Mouse (Mus musculus): ENCODE measurements at regions not wholly inside any gene's neighbourhood (a gene's known extent, or its start where the extent isn't known, plus 50 kb on each side); places are given as distances from the start of the nearest gene placed in this dataset.

DNA sequence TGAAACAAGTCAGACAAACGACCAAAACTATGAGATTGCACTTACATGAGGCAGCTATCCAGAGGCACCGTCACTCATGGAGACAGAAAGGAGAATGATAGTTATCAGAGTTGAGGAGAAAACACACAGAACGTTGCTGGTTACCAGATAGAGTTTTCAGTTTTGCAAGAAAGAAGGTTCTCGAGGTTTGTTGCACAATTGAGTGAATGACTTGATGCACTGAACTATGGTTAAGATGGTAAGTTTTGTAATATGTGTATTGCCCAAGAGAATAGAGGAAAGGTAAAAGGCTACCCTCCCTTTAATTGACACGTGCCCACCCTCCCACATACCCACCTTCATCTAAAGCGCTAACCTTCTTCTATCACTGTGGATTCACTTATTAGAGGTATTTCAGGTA lies 70.5 kb upstream of the Gm6993 start:
- Histone ChIP-seq H3K4me1 (ENCODE audit: insufficient read depth, low read length) (no peaks in the 10 kb centered on the region), H3K27ac (ENCODE audit: low read depth, low read length) (no peak overlapping the region), H3K9ac (replicated peaks; ENCODE audit: low read length, poor library complexity, severe bottlenecking) (no peak overlapping the region), H3K9me3 (ENCODE audit: low read length) (no peaks in the 10 kb centered on the region), H3K36me3 (ENCODE audit: insufficient read depth, low read length) (no peaks in the 10 kb centered on the region), H3K4me2 (ENCODE audit: low read depth, low read length, poor library complexity, severe bottlenecking) (no peak overlapping the region), H3K4me3 (ENCODE audit: low read depth, low read length) (no peak overlapping the region), H3K27me3 (ENCODE audit: insufficient read depth, low read length) (no peaks in the 10 kb centered on the region)
- no peak for ATAC-seq (ENCODE audit: low FRiP score)
- DNase-seq (ENCODE audit: low spot score): no peak
- no peak for TF ChIP-seq CTCF (IDR thresholded peaks at IDR 0.05)
- 86% methylated on average over 6 of the region's 6 CpGs for WGBS

- Histone ChIP-seq H3K9ac (replicated peaks; ENCODE audit: low read length, poor library complexity, severe bottlenecking) (no peak overlapping the region), H3K27me3 (ENCODE audit: insufficient read depth, low read length) (no peaks in the 10 kb centered on the region), H3K4me1 (ENCODE audit: insufficient read depth, low read length) (no peaks in the 10 kb centered on the region), H3K9me3 (ENCODE audit: low read length) (no peaks in the 10 kb centered on the region), H3K4me2 (ENCODE audit: low read depth, low read length, poor library complexity, severe bottlenecking) (no peak overlapping the region), H3K36me3 (ENCODE audit: insufficient read depth, low read length) (no peaks in the 10 kb centered on the region), H3K4me3 (ENCODE audit: low read depth, low read length) (no peak overlapping the region), H3K27ac (ENCODE audit: low read depth, low read length) (no peak overlapping the region)
- ATAC-seq (ENCODE audit: low FRiP score): no peak
- peak; percentile 64 for DNase-seq (ENCODE audit: low spot score)
- 76% methylated on average over 10 of the region's 10 CpGs for WGBS
- TF ChIP-seq CTCF (IDR thresholded peaks at IDR 0.05): no peak
Observed at GRCm38 (mm10) chr12:31170546-31171160, 69.9 kb upstream of the Gm6993 start.

DNA sequence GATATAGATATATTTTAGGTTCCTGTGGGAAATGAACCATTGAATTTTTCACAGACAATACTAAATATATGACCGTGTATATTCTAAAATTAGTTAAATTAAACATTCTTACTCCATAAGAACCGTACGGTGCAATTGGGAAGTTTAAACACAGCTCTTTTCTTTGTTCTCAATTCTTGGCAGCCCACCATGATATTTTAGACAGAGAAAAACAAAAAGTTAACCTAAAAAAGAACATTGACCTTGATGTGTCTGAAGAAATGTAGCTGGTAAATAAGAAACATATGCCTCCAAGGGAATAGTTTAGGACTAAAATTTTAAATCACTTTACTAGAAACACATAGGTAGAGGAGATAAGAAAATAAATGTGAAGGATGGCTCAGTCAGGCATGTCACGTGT lies 68.6 kb upstream of the Gm6993 start:
- H3K9me3 ChIP-seq (ENCODE audit: low read length): no peaks in the 10 kb centered on the region
- no peak for TF ChIP-seq CTCF (IDR thresholded peaks at IDR 0.05)
- no peak overlapping the region for H3K9ac ChIP-seq (replicated peaks; ENCODE audit: low read length, poor library complexity, severe bottlenecking)
- H3K4me3 ChIP-seq (ENCODE audit: low read depth, low read length): no peak overlapping the region
- WGBS: 86% methylated on average over 4 of the region's 4 CpGs
- no peak for ATAC-seq (ENCODE audit: low FRiP score)
- DNase-seq (ENCODE audit: low spot score): no peak
- no peaks in the 10 kb centered on the region for H3K27me3 ChIP-seq (ENCODE audit: insufficient read depth, low read length)
- no peak overlapping the region for H3K4me2 ChIP-seq (ENCODE audit: low read depth, low read length, poor library complexity, severe bottlenecking)
- no peaks in the 10 kb centered on the region for H3K4me1 ChIP-seq (ENCODE audit: insufficient read depth, low read length)
- H3K36me3 ChIP-seq (ENCODE audit: insufficient read depth, low read length): no peaks in the 10 kb centered on the region
- no peak overlapping the region for H3K27ac ChIP-seq (ENCODE audit: low read depth, low read length)

DNA sequence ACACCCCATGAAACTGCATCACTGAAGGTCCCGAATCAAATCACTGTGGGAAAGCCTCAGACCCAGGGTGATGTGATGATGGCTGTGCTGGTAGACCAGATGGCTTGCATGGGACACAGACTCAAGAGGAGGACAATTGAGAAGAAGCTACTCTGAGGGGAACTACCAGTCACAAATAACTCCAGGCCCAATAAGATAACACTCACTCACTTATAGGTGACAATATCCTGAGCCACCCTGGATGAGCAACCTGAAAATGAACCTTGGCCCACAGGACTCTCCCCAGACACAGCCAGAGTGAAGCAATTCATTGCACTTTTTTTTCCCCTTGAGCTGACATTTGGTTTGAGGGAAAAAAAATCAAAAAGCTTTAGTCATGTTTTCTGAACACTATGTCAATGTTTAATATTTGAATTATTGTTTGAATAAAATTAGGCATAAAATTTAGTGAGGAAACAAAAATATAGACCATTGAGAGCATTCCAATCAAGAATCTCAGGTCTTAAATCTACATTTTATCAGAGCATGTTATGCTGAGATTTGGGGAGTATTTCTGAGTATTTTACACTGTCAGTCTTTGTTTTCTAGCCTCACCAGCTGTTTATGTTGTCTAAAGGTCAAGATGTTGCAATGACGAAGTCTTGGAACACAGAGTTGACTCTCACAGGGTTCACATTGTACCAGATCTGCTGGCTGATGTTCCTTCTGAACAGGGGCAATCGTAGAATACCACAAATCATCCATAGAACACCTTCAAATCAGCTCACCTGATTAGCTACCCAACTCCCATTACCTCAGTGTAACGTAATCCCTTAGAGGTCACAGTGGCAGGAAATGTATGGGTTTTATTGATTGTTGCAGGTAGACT lies 67.9 kb upstream of the Gm6993 start:
- WGBS: 83% methylated on average over 4 of the region's 4 CpGs
- no peak overlapping the region for H3K4me3 ChIP-seq (ENCODE audit: low read depth, low read length)
- ATAC-seq (ENCODE audit: low FRiP score) (no peak), DNase-seq (ENCODE audit: low spot score) (no peak)
- H3K9me3 ChIP-seq (ENCODE audit: low read length): no peaks in the 10 kb centered on the region
- no peaks in the 10 kb centered on the region for H3K4me1 ChIP-seq (ENCODE audit: insufficient read depth, low read length)
- no peaks in the 10 kb centered on the region for H3K36me3 ChIP-seq (ENCODE audit: insufficient read depth, low read length)
- no peak overlapping the region for H3K4me2 ChIP-seq (ENCODE audit: low read depth, low read length, poor library complexity, severe bottlenecking)
- TF ChIP-seq CTCF (IDR thresholded peaks at IDR 0.05): no peak
- H3K27me3 ChIP-seq (ENCODE audit: insufficient read depth, low read length): no peaks in the 10 kb centered on the region
- H3K9ac ChIP-seq (replicated peaks; ENCODE audit: low read length, poor library complexity, severe bottlenecking): no peak overlapping the region
- H3K27ac ChIP-seq (ENCODE audit: low read depth, low read length): no peak overlapping the region

- Histone ChIP-seq H3K27ac (ENCODE audit: low read depth, low read length) (no peak overlapping the region), H3K4me3 (ENCODE audit: low read depth, low read length) (no peak overlapping the region), H3K27me3 (ENCODE audit: insufficient read depth, low read length) (no peaks in the 10 kb centered on the region), H3K4me1 (ENCODE audit: insufficient read depth, low read length) (no peaks in the 10 kb centered on the region), H3K4me2 (ENCODE audit: low read depth, low read length, poor library complexity, severe bottlenecking) (no peak overlapping the region), H3K9ac (replicated peaks; ENCODE audit: low read length, poor library complexity, severe bottlenecking) (no peak overlapping the region), H3K36me3 (ENCODE audit: insufficient read depth, low read length) (no peaks in the 10 kb centered on the region), H3K9me3 (ENCODE audit: low read length) (no peaks in the 10 kb centered on the region)
- no peak for ATAC-seq (ENCODE audit: low FRiP score)
- 92% methylated on average over 5 of the region's 5 CpGs for WGBS
- DNase-seq (ENCODE audit: low spot score): no peak
- no peak for TF ChIP-seq CTCF (IDR thresholded peaks at IDR 0.05)
Observed at GRCm38 (mm10) chr12:31173512-31173911, 67.1 kb upstream of the Gm6993 start.

DNA sequence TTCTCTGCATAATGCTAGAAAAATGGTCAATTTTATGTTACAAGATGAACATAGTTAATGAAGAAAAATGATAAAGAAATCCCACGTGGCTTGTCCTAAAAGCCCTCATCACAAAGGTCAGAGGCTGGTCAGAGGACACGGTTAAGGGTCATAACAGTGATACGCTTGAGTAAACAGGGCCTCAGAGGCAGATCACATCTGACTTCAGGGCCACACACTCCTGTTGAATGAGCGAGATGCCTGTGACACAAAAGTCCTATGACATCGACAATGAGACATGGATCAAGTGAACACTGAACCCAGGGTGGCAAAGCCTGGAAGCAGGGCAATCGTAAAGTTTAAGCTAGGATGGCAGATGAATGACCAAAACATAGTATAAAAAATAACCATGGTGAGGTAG lies 61.0 kb upstream of the Gm6993 start:
- Histone ChIP-seq H3K36me3 (ENCODE audit: insufficient read depth, low read length) (no peaks in the 10 kb centered on the region), H3K4me1 (ENCODE audit: insufficient read depth, low read length) (0 out of 2 replicates have a peak, but pooled peaks cover 2% of the 10 kb centered on the region), H3K4me2 (ENCODE audit: low read depth, low read length, poor library complexity, severe bottlenecking) (no peak overlapping the region), H3K27ac (ENCODE audit: low read depth, low read length) (no peak overlapping the region), H3K27me3 (ENCODE audit: insufficient read depth, low read length) (no peaks in the 10 kb centered on the region), H3K4me3 (ENCODE audit: low read depth, low read length) (no peak overlapping the region), H3K9me3 (ENCODE audit: low read length) (no peaks in the 10 kb centered on the region), H3K9ac (replicated peaks; ENCODE audit: low read length, poor library complexity, severe bottlenecking) (no peak overlapping the region)
- TF ChIP-seq CTCF (IDR thresholded peaks at IDR 0.05): no peak
- DNase-seq (ENCODE audit: low spot score): no peak
- WGBS: 44% methylated on average over 6 of the region's 6 CpGs
- ATAC-seq (ENCODE audit: low FRiP score): no peak

Measured in midbrain, postnatal 0 days (tissue).